Mouse (Mus musculus) G1E (cell line): Measurements from ENCODE around the gene Gm20431.
A peak's percentile ranks its signal among the peaks of the same experiment; 100 is the strongest.

ENCODE experiments used
- CTCF ChIP-seq: IDR thresholded peaks from 2 replicates; pipeline ENCODE4 v1.5.1; 2012; ENCODE audit warnings: low read depth, low read length, inconsistent platforms, mixed read lengths
- GATA1 ChIP-seq: IDR thresholded peaks from 2 replicates; pipeline ENCODE4 v1.6.1; 2012; ENCODE audit warnings: borderline replicate concordance, low read length, inconsistent platforms, mixed read lengths
- POLR2AphosphoS5 ChIP-seq: IDR thresholded peaks from 2 replicates; pipeline ENCODE4 v1.6.1; 2012; ENCODE audit warnings: low read depth, low read length, inconsistent platforms; ENCODE audit not compliant: insufficient replicate concordance

- peak; percentile 72 for TF ChIP-seq CTCF
- no peak for TF ChIP-seq GATA1
- TF ChIP-seq POLR2AphosphoS5, result no peak
These were observed 19.4 kb upstream of the Gm20431 start for GRCm38 (mm10) chr2:167680657-167681056.
